Comparison of ENCODE assay signal across 8 mouse cellular contexts in the genomic region with DNA sequence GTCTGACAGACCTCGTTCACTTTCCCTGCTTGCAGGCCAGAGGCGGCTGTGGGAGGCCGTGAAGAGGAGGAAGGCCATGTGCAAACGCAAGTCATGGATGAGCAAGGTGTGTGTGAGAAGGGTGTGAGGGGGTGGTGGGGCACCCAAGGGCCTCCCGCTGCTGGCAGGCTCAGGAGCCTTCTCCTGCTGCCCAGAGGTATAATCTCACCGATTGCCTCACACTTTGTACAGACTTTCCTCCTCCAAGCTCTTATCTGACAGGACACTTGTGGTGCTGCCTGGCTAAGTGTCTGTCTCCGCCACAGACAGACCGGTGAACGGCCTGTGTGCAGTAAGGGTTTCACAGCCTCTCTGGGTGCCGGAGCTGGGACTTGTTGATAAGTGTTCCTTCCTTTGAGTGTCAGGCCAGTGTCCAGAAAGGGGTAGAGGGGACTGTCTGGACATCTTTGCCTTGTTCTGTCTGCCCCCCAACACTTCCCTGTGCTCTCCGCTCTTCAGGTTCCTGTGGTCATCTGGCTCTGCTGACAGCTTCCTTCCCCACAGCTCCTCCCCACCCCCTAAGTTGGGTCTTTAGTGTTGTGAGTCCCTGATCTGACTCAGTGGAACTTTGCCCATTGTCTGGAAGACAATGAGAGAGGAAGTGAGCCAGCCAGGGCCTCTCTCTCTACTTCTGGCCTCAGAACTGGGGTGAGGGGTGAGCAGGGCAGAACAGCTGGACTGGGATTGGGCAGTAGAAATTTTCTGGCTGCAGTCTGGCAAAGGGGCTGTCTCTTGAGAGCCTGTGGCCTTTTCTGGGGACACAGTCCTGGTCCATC. TPM values are rescaled to one million over a fixed set of nuclear protein-coding genes. Genes with fewer than 3 reads are reported as not detected.
A peak's percentile ranks its signal among the peaks of the same experiment; 100 is the strongest.
DNase-seq lines count a peak whose midpoint lies in the region; ATAC-seq lines count a peak whose summit lies in the region.

No protein-coding gene starts in this region.

- 60% methylated on average over 11 of the region's 11 CpGs for WGBS in embryonic facial prominence, embryonic 12.5 days
- 45% methylated on average over 11 of the region's 11 CpGs for whole genome bisulfite sequencing in hindbrain, embryonic 13.5 days
- WGBS in liver, embryonic 16.5 days (ENCODE audit: insufficient replicate concordance), result 11% methylated on average over 11 of the region's 11 CpGs

- H3K36me3 ChIP-seq in embryonic facial prominence, embryonic 12.5 days, result peaks cover 24% of the 10 kb centered on the region
- H3K36me3 ChIP-seq in hindbrain, embryonic 13.5 days, result peaks cover 32% of the 10 kb centered on the region
- no peaks in the 10 kb centered on the region for H3K36me3 ChIP-seq in liver, embryonic 16.5 days (ENCODE audit: control insufficient read depth, insufficient read depth)

- peak overlapping the region; percentile 24 for H3K27ac ChIP-seq in embryonic facial prominence, embryonic 12.5 days
- H3K27ac ChIP-seq in hindbrain, embryonic 13.5 days, result peak overlapping the region; percentile 24; the same call in 1 of the 2 replicates
- peak overlapping the region; percentile 95 for H3K27ac ChIP-seq in liver, embryonic 16.5 days (ENCODE audit: low read length)

- H3K9me3 ChIP-seq in embryonic facial prominence, embryonic 12.5 days, result no peaks in the 10 kb centered on the region
- no peaks in the 10 kb centered on the region for H3K9me3 ChIP-seq in hindbrain, embryonic 13.5 days
- H3K9me3 ChIP-seq in liver, embryonic 16.5 days (replicated peaks; ENCODE audit: control insufficient read depth, low read length), result no peaks in the 10 kb centered on the region

- H3K27me3 ChIP-seq in embryonic facial prominence, embryonic 12.5 days, result no peaks in the 10 kb centered on the region
- no peaks in the 10 kb centered on the region for H3K27me3 ChIP-seq in hindbrain, embryonic 13.5 days
- H3K27me3 ChIP-seq in liver, embryonic 16.5 days (ENCODE audit: control insufficient read depth, insufficient read depth, low read depth, low read length), result no peaks in the 10 kb centered on the region

- no peak overlapping the region for H3K9ac ChIP-seq in embryonic facial prominence, embryonic 12.5 days
- H3K9ac ChIP-seq in hindbrain, embryonic 13.5 days, result no peak overlapping the region
- peak overlapping the region; percentile 46 for H3K9ac ChIP-seq in liver, embryonic 16.5 days (ENCODE audit: low read depth, low read length)

- no peak for ATAC-seq in embryonic facial prominence, embryonic 12.5 days (ENCODE audit: insufficient number of reproducible peaks, insufficient read depth, low FRiP score, low TSS enrichment)
- ATAC-seq in hindbrain, embryonic 13.5 days (ENCODE audit: low FRiP score), result no peak
- ATAC-seq in liver, embryonic 16.5 days (ENCODE audit: low read depth), result peak; percentile 92

- H3K4me3 ChIP-seq in embryonic facial prominence, embryonic 12.5 days, result no peak overlapping the region
- no peak overlapping the region for H3K4me3 ChIP-seq in hindbrain, embryonic 13.5 days
- peak overlapping the region; percentile 9; the same call in 1 of the 2 replicates for H3K4me3 ChIP-seq in liver, embryonic 16.5 days (ENCODE audit: low read depth, low read length)

- no peak overlapping the region for H3K4me2 ChIP-seq in embryonic facial prominence, embryonic 12.5 days (replicated peaks)
- H3K4me2 ChIP-seq in hindbrain, embryonic 13.5 days, result no peak overlapping the region
- peak overlapping the region; percentile 44 for H3K4me2 ChIP-seq in liver, embryonic 16.5 days (ENCODE audit: low read depth, low read length)

- H3K4me1 ChIP-seq in embryonic facial prominence, embryonic 12.5 days, result peaks cover 26% of the 10 kb centered on the region
- peaks cover 64% of the 10 kb centered on the region for H3K4me1 ChIP-seq in hindbrain, embryonic 13.5 days (replicated peaks)
- peaks cover 73% of the 10 kb centered on the region for H3K4me1 ChIP-seq in liver, embryonic 16.5 days (ENCODE audit: control insufficient read depth, low read depth, low read length)

- peak; percentile 59 to 75 for DNase-seq in right cerebral cortex, postnatal 10 days (ENCODE audit: low spot score in 2 of 2)
- DNase-seq in right cerebral cortex, postnatal 14 days, result no peak
- peak; percentile 54 to 70 for DNase-seq in spleen, postnatal 36 days (ENCODE audit: low spot score in 2 of 2)
- DNase-seq in thymus, postnatal 14 days, result no peak
- DNase-seq in frontal cortex, postnatal 36 days (ENCODE audit: low spot score in 2 of 2), result no peak

RNA-seq across cellular contexts. Expression of a gene that starts 22.4 kb away (rescaled TPM):
- polyA plus RNA-seq in embryonic facial prominence, embryonic 12.5 days (2016; fragmentation: Nextera tagmentation; extraction: Ambion mirVana), result 13.4 and 13.8 TPM in 2 replicates
- 18.0 and 19.1 TPM in 2 replicates for polyA plus RNA-seq in hindbrain, embryonic 13.5 days (2015; fragmentation: Nextera tagmentation; extraction: Ambion mirVana)
- polyA plus RNA-seq in liver, embryonic 16.5 days (2015; fragmentation: Nextera tagmentation; extraction: Ambion mirVana), result 2.7 and 2.8 TPM in 2 replicates

RNA-seq across cellular contexts. Expression of a gene that starts 57.3 kb away (rescaled TPM):
- polyA plus RNA-seq in embryonic facial prominence, embryonic 12.5 days (2016; fragmentation: Nextera tagmentation; extraction: Ambion mirVana), result 32.7 and 36.6 TPM in 2 replicates
- 32.6 and 44.3 TPM in 2 replicates for polyA plus RNA-seq in hindbrain, embryonic 13.5 days (2015; fragmentation: Nextera tagmentation; extraction: Ambion mirVana)
- polyA plus RNA-seq in liver, embryonic 16.5 days (2015; fragmentation: Nextera tagmentation; extraction: Ambion mirVana), result 317 and 331 TPM in 2 replicates

Comparison
In these comparisons a context has a peak if more than half of its experiments do, and no peak if none do; other contexts are left out.
1. DNase-seq: peak in right cerebral cortex, postnatal 10 days (2 of 2) and spleen, postnatal 36 days (2 of 2); none in right cerebral cortex, postnatal 14 days (single experiment), thymus, postnatal 14 days (single experiment) and frontal cortex, postnatal 36 days (0 of 2).
2. H3K27ac ChIP-seq: peak in every context shown above with its lines; median percentile 95 in liver, embryonic 16.5 days; 24 in embryonic facial prominence, embryonic 12.5 days; 24 in hindbrain, embryonic 13.5 days.